Mouse (Mus musculus) erythroblast, embryonic 14.5 days (primary cell): ENCODE measurements around the gene Pard3.

Source experiments
- GATA1 ChIP-seq: IDR thresholded peaks from 2 replicates; pipeline ENCODE4 v1.6.1; 2012; ENCODE audit warnings: low read length, inconsistent platforms, mixed read lengths
- TAL1 ChIP-seq: IDR thresholded peaks from 3 replicates; pipeline ENCODE4 v1.6.1; 2012; ENCODE audit warnings: low read length, inconsistent platforms, mixed read lengths

- TF ChIP-seq GATA1 = no peak
- TF ChIP-seq TAL1 = no peak
Measured at GRCm38 (mm10) chr8:127159421-127159966, 95.8 kb downstream of the Pard3 start.
